Mouse (Mus musculus) lung, adult 2 months (tissue): ENCODE measurements around the gene Ms4a4d. TPM values are rescaled to one million over a fixed set of nuclear protein-coding genes. Genes with fewer than 3 reads are reported as not detected.
A peak's percentile ranks its signal among the peaks of the same experiment; 100 is the strongest.

ENCODE experiments used
- DNase-seq: peaks from one replicate; pipeline ENCODE4 v3.0.0; 2022
- H3K4me1 ChIP-seq: fragments of 200-500 bp; 2 replicates; pipeline ENCODE4 v1.6.1; 2011; ENCODE audit warnings: low read length; ENCODE audit not compliant: control insufficient read depth, insufficient read depth
- H3K4me3 ChIP-seq: fragments of 200-500 bp; replicated peaks from 2 replicates; pipeline ENCODE3; 2011; ENCODE audit warnings: low read depth, mild to moderate bottlenecking, control low read depth, low read length; ENCODE audit errors: extremely low read depth
- CTCF ChIP-seq: fragments of 200-500 bp; IDR thresholded peaks from 2 replicates; pipeline ENCODE4 v1.5.1; 2011; ENCODE audit warnings: mild to moderate bottlenecking, low read length, control low read depth; ENCODE audit not compliant: insufficient read depth
- POLR2A ChIP-seq: fragments of 200-500 bp; IDR thresholded peaks from 2 replicates; pipeline ENCODE4 v1.6.1; 2011; ENCODE audit warnings: low read depth, mild to moderate bottlenecking, control low read depth, low read length, borderline replicate concordance; ENCODE audit errors: extremely low read depth
- WGBS: fragments of 180-500 bp; shearing (Covaris S2); methylation state at CpG from one replicate; pipeline ENCODE4 v1.1.7; 2018; 5-methylcytosine and 5-hydroxymethylcytosine counted together
- polyA plus RNA-seq: library from polyadenylated mRNA; depleted of rRNA; stranded (reverse); fragments of >200 nt; gene quantifications from 2 replicates; pipeline ENCODE4 v1.2.3, GENCODE M21; 2012; rRNA removed

Gene Ms4a4d
- polyA plus RNA-seq, 1 experiment: 31.7 TPM

DNA sequence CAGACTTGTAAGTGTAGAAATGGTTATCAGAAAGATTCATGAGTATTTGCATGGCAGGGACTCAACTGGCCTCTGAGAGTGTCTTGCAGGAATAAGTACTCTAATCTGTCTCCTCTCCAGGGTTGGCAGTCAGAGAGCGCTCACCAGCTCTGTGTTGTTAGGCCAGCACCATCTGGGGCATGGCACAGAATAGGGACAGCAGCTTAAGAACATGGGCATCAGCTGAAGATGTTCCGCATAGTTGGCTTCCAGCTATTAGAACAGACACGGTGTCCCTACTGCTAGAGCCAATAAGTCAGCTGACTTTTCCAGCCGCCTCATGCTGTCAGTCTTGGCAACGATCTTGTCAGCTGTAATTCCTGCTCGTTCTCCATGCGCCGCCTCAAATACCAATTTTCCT lies 38.4 kb downstream of the Ms4a4d start:
- H3K4me3 ChIP-seq: no peak overlapping the region
- H3K4me1 ChIP-seq: no peaks in the 10 kb centered on the region
- DNase-seq: no peak
- TF ChIP-seq CTCF: no peak
- TF ChIP-seq POLR2A: no peak
- 79% methylated on average over 8 of the region's 8 CpGs for WGBS

DNA sequence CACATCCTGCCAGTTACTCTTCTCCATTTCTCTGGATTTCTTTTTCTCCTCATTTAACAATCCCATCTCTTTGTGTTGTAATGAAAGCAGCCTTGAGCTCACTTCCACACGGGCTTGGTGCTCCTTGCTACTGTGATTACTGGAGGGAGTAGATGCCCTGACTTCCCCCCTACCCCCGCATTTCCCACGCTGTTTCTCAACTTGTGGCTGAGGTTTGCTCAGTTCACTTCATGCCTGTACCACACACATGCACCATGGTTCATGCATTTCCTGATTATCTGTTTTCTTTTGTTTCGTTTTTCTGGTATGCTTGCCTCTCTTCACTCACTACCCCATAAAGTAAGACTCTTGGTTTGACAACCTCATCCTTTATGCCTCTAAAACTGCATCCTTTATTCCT lies 52.6 kb downstream of the Ms4a4d start:
- Histone ChIP-seq H3K4me1 (no peaks in the 10 kb centered on the region), H3K4me3 (no peak overlapping the region)
- WGBS: 66% methylated on average over 4 of the region's 4 CpGs
- TF ChIP-seq POLR2A (no peak), CTCF (no peak)
- DNase-seq: no peak

DNA sequence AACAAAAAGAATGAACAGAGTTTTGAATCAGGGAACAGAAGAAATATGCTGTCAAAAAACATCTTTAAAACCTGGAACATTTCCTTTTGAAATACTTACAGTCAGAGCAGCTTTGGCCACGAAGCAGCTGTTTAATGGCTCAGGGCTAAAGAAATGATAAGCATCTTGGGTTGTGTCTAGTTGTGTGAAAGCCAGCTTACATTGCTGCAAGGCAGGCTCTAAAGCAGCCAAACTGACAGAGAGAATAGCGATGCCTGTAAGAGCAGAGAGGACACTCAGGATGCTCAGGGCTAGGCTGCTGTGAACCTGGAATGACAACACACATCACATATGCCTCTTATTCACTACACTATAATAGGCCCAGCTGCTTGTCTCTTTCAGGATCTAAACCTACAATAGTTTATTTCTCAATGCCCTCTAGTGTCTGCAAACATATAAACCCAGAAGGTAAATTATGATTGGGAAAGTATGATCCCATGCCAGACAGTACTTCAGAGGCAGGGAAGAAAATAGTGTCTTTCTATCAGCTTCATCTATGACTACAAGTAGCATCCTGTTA lies 53.4 kb downstream of the Ms4a4d start:
- no peak for TF ChIP-seq POLR2A
- no peak for TF ChIP-seq CTCF
- 41% methylated on average over 2 of the region's 2 CpGs for WGBS
- no peak for DNase-seq

DNA sequence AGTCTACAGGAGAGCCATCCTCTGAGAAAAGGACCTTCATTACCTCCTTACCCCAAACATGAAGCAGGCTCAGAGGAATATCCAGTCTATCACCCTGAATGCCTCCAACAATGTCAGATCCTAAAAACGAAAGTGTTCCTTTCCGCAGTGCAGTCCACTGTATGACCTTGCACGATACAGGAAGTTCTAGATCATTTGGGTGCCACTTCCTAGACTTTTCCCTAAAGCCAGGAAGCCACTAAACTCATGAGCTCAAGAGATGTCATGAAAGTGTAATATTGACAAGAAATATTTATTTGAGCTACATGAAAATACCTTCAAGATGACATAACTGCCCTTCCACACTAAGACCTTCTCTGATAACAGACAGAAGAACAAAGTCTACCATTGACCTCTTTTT lies 64.7 kb downstream of the Ms4a4d start:
- 72% methylated on average over 3 of the region's 3 CpGs for WGBS
- H3K4me3 ChIP-seq: no peak overlapping the region
- TF ChIP-seq CTCF (no peak), POLR2A (no peak)
- no peaks in the 10 kb centered on the region for H3K4me1 ChIP-seq
- DNase-seq: no peak

More for the DNA sequence above, 53.4 kb downstream of the Ms4a4d start:
- Histone ChIP-seq H3K4me1 (no peaks in the 10 kb centered on the region), H3K4me3 (no peak overlapping the region)

DNA sequence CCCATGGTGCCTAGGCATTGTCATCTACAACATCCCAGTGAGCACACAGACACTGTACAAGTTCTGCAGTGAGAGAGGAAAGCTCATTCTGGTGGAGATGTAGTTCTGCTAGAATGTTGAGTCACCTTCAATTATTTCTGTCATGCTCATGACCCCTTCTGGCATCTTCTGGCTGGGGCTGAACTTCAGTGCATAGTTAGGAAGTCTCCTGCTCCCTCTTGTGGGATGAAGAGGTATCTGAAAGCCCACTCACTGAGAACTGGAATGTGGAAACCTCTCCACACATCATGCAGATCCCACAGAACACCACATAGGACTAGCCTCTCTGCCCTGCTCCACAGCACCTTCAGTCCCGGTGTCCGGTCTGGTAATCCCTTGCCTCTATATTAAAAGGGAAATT lies 65.4 kb downstream of the Ms4a4d start:
- DNase-seq: no peak
- Histone ChIP-seq H3K4me3 (no peak overlapping the region), H3K4me1 (no peaks in the 10 kb centered on the region)
- 89% methylated on average over 2 of the region's 2 CpGs for WGBS
- TF ChIP-seq CTCF: peak; percentile 16; the same call in 1 of the 2 replicates
- no peak for TF ChIP-seq POLR2A

GRCm38 (mm10) chr19:11604603-11605002 lies 68.0 kb downstream of the Ms4a4d start, which contains the start of gene Ms4a6d:
Ms4a6d (minus strand) TSS chr19:11604849.
- no peak for DNase-seq
- Histone ChIP-seq H3K4me3 (no peak within 1 kb of the TSS), H3K4me1 (no peaks in the 10 kb centered on the region)
- TF ChIP-seq POLR2A (no peak), CTCF (no peak)
- WGBS: 60% methylated on average over 2 of the region's 2 CpGs

Other genes with a start within 250 kb of the Ms4a4d start
- gene Ms4a14, start 222.3 kb upstream of the Ms4a4d start, polyA plus RNA-seq: 0.16 and 0.19 TPM in 2 replicates
- 1.4 and 1.5 TPM in 2 replicates for gene Ms4a7, start 200.7 kb upstream of the Ms4a4d start, polyA plus RNA-seq
- gene Ms4a4a, start 161.3 kb upstream of the Ms4a4d start, polyA plus RNA-seq: 0.44 and 0.99 TPM in 2 replicates
- 0.62 and 2.9 TPM in 2 replicates for gene Ms4a4c, start 132.0 kb upstream of the Ms4a4d start, polyA plus RNA-seq
- 4.3 and 8.7 TPM in 2 replicates for gene Ms4a4b, start 93.2 kb upstream of the Ms4a4d start, polyA plus RNA-seq
- 3.6 and 7.1 TPM in 2 replicates for gene Ms4a6c, start 67.4 kb upstream of the Ms4a4d start, polyA plus RNA-seq
- gene Gm8369, start 50.9 kb upstream of the Ms4a4d start, polyA plus RNA-seq: 3.4 and 8.1 TPM in 2 replicates
- 4.2 and 7.2 TPM in 2 replicates for gene Ms4a6b, start 20.3 kb upstream of the Ms4a4d start, polyA plus RNA-seq
- gene Ms4a6d, start 68.0 kb downstream of the Ms4a4d start, polyA plus RNA-seq: 2.5 and 4.1 TPM in 2 replicates
- gene Ms4a2, start 86.9 kb downstream of the Ms4a4d start, polyA plus RNA-seq: 0.05 and 0.14 TPM in 2 replicates
- gene Ms4a3, start 104.0 kb downstream of the Ms4a4d start, polyA plus RNA-seq: not detected in 2 replicates
- gene Oosp2, start 123.8 kb downstream of the Ms4a4d start, polyA plus RNA-seq: not detected in 2 replicates
- not detected in 2 replicates for gene Oosp1, start 154.3 kb downstream of the Ms4a4d start, polyA plus RNA-seq
- not detected in 2 replicates for gene Oosp3, start 160.3 kb downstream of the Ms4a4d start, polyA plus RNA-seq
- gene Gif, start 210.8 kb downstream of the Ms4a4d start, polyA plus RNA-seq: 0.14 and 0.18 TPM in 2 replicates
- gene Mrpl16, start 233.6 kb downstream of the Ms4a4d start, polyA plus RNA-seq: 4.8 and 6.6 TPM in 2 replicates